In the genomic region with DNA sequence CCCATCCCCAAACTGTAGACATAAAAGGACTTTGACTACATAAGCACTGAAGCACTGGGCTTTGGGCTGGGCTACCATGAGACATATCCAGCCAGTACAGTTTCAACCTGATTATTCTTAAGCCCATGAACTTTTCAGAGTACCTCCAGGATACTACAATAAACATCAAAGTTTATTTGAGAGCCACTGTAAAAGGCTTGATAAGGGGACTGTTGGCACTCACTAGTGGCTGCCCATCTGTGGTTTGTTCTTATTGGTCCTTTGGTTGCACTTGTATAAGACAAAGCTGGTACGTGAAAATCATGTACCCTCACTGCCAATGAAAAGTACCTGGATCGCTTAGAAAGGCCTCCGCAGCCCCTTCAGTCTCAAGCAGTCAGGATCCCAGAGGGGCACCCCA, we compare ENCODE assay signal across 31 mouse cellular contexts. TPM values are rescaled to one million over a fixed set of nuclear protein-coding genes. Genes with fewer than 3 reads are reported as not detected.
"Had no signal": no experiment of that assay in that cellular context is flagged by ENCODE, and none has a peak within 500 bp of the region (broad histone marks: within the 10 kb centered on the region; RNA-seq: fewer than 3 reads in every experiment).

No protein-coding gene starts in this region.

- H3K9ac ChIP-seq: limb, embryonic 12.5 days; limb, embryonic 13.5 days; limb, embryonic 15.5 days; liver, embryonic 12.5 days; liver, embryonic 13.5 days; liver, embryonic 14.5 days; liver, embryonic 15.5 days; liver, postnatal 0 days; lung, embryonic 14.5 days; lung, embryonic 15.5 days; midbrain, embryonic 12.5 days; midbrain, embryonic 13.5 days; midbrain, embryonic 15.5 days had no signal

- H3K4me1 ChIP-seq: limb, embryonic 10.5 days; limb, embryonic 12.5 days; limb, embryonic 13.5 days; limb, embryonic 15.5 days; liver, embryonic 12.5 days; liver, embryonic 13.5 days; liver, embryonic 15.5 days; lung, embryonic 15.5 days; megakaryocyte, embryonic 14.5 days; midbrain, embryonic 10.5 days; midbrain, embryonic 13.5 days; midbrain, embryonic 15.5 days had no signal

- DNase-seq: left cerebral cortex, postnatal 4 days; liver; liver, embryonic 13.5 days; liver, postnatal 0 days; lung, adult 18-20 months; lung, adult 2 months; lung, postnatal 10 days; lung, postnatal 14 days; lung, postnatal 36 days; lung, postnatal 4 days; midbrain, embryonic 14.5 days had no signal

- H3K36me3 ChIP-seq: limb, embryonic 10.5 days; liver, embryonic 12.5 days; liver, embryonic 13.5 days; liver, embryonic 15.5 days; midbrain, embryonic 10.5 days; midbrain, embryonic 12.5 days; midbrain, embryonic 13.5 days; midbrain, embryonic 15.5 days had no signal

- ATAC-seq: liver, embryonic 12.5 days; liver, postnatal 0 days; lung, postnatal 0 days; midbrain, embryonic 13.5 days; midbrain, embryonic 15.5 days; midbrain, embryonic 16.5 days had no signal

- H3K9me3 ChIP-seq: limb, embryonic 10.5 days; limb, embryonic 12.5 days; limb, embryonic 13.5 days; limb, embryonic 15.5 days; liver, embryonic 12.5 days; liver, embryonic 13.5 days; liver, embryonic 15.5 days; lung, embryonic 15.5 days; megakaryocyte, embryonic 14.5 days; midbrain, embryonic 10.5 days; midbrain, embryonic 12.5 days; midbrain, embryonic 13.5 days; midbrain, embryonic 15.5 days had no signal

- H3K27me3 ChIP-seq: limb, embryonic 12.5 days; limb, embryonic 13.5 days; limb, embryonic 15.5 days; liver, embryonic 12.5 days; liver, embryonic 13.5 days; liver, embryonic 15.5 days; lung, embryonic 15.5 days; megakaryocyte, embryonic 14.5 days; midbrain, embryonic 12.5 days; midbrain, embryonic 13.5 days; midbrain, embryonic 15.5 days had no signal

- H3K4me3 ChIP-seq: limb, embryonic 10.5 days; limb, embryonic 12.5 days; limb, embryonic 13.5 days; limb, embryonic 15.5 days; liver, embryonic 12.5 days; liver, embryonic 13.5 days; liver, embryonic 15.5 days; lung, embryonic 15.5 days; megakaryocyte, embryonic 14.5 days; midbrain, embryonic 10.5 days; midbrain, embryonic 12.5 days; midbrain, embryonic 13.5 days; midbrain, embryonic 15.5 days; myocyte had no signal

- H3K4me2 ChIP-seq: limb, embryonic 12.5 days; limb, embryonic 13.5 days; limb, embryonic 15.5 days; liver, embryonic 12.5 days; liver, embryonic 13.5 days; liver, embryonic 15.5 days; lung, embryonic 14.5 days; lung, embryonic 15.5 days; midbrain, embryonic 11.5 days; midbrain, embryonic 12.5 days; midbrain, embryonic 13.5 days; midbrain, embryonic 15.5 days had no signal

- H3K27ac ChIP-seq: limb, embryonic 10.5 days; limb, embryonic 12.5 days; limb, embryonic 13.5 days; limb, embryonic 15.5 days; liver, embryonic 12.5 days; liver, embryonic 13.5 days; liver, embryonic 14.5 days; liver, embryonic 15.5 days; lung, embryonic 15.5 days; macrophage; midbrain, embryonic 10.5 days; midbrain, embryonic 12.5 days; midbrain, embryonic 13.5 days; midbrain, embryonic 15.5 days had no signal

RNA-seq across cellular contexts. Expression of a gene that starts 36.4 kb away (rescaled TPM):
- polyA plus RNA-seq: liver, adult 2 months had no signal
